12 mouse cellular contexts compared by ENCODE assay signal in genomic region chr1:136055771-136056170, GRCm38 (mm10). TPM values are rescaled to one million over a fixed set of nuclear protein-coding genes. Genes with fewer than 3 reads are reported as not detected.
DNase-seq lines count a peak whose midpoint lies in the region; ATAC-seq and TF ChIP-seq lines count a peak whose summit lies in the region.
"Had no signal": no experiment of that assay in that cellular context is flagged by ENCODE, and none has a peak within 500 bp of the region (broad histone marks: within the 10 kb centered on the region; RNA-seq: fewer than 3 reads in every experiment).

No protein-coding gene starts in this region.

- H3K27me3 ChIP-seq in midbrain, embryonic 12.5 days, result peaks cover 48% of the 10 kb centered on the region
- peaks cover 16% of the 10 kb centered on the region for H3K27me3 ChIP-seq in midbrain, embryonic 15.5 days (replicated peaks)
- peaks cover 6% of the 10 kb centered on the region for H3K27me3 ChIP-seq in hindbrain, embryonic 16.5 days (replicated peaks; ENCODE audit: control insufficient read depth, insufficient read depth, low read length)
- peaks cover 6% of the 10 kb centered on the region for H3K27me3 ChIP-seq in midbrain, embryonic 14.5 days (ENCODE audit: control insufficient read depth, insufficient read depth, low read length)
- peaks cover 12% of the 10 kb centered on the region for H3K27me3 ChIP-seq in lung, postnatal 0 days (replicated peaks; ENCODE audit: insufficient read depth, low read length)

- no peaks in the 10 kb centered on the region for H3K9me3 ChIP-seq in midbrain, embryonic 12.5 days
- no peaks in the 10 kb centered on the region for H3K9me3 ChIP-seq in midbrain, embryonic 15.5 days
- H3K9me3 ChIP-seq in hindbrain, embryonic 16.5 days (ENCODE audit: control insufficient read depth, low read length), result no peaks in the 10 kb centered on the region
- no peaks in the 10 kb centered on the region for H3K9me3 ChIP-seq in midbrain, embryonic 14.5 days (ENCODE audit: control insufficient read depth, low read length)
- H3K9me3 ChIP-seq in lung, postnatal 0 days (ENCODE audit: low read length), result no peaks in the 10 kb centered on the region
- H3K9me3 ChIP-seq: liver, embryonic 15.5 days; megakaryocyte, embryonic 14.5 days had no signal

- peak; percentile 17; the same call in 1 of the 2 replicates for ATAC-seq in midbrain, embryonic 12.5 days (ENCODE audit: low FRiP score, low read depth)
- no peak; the same call in 1 of the 2 replicates for ATAC-seq in midbrain, embryonic 15.5 days (replicated peaks)
- ATAC-seq in hindbrain, embryonic 16.5 days, result peak; percentile 53
- no peak for ATAC-seq in midbrain, embryonic 14.5 days (ENCODE audit: low FRiP score, low TSS enrichment)
- ATAC-seq in lung, postnatal 0 days, result no peak

- 35% methylated on average over 3 of the region's 3 CpGs for WGBS in midbrain, embryonic 12.5 days
- 26% methylated on average over 3 of the region's 3 CpGs for WGBS in midbrain, embryonic 15.5 days
- WGBS in hindbrain, embryonic 16.5 days, result 33% methylated on average over 3 of the region's 3 CpGs
- 30% methylated on average over 3 of the region's 3 CpGs for WGBS in midbrain, embryonic 14.5 days
- WGBS in lung, postnatal 0 days, result 69% methylated on average over 3 of the region's 3 CpGs

- H3K36me3 ChIP-seq in midbrain, embryonic 12.5 days, result no peaks in the 10 kb centered on the region
- H3K36me3 ChIP-seq in midbrain, embryonic 15.5 days (replicated peaks), result no peaks in the 10 kb centered on the region
- no peaks in the 10 kb centered on the region for H3K36me3 ChIP-seq in hindbrain, embryonic 16.5 days (ENCODE audit: control insufficient read depth, insufficient read depth, low read length)
- no peaks in the 10 kb centered on the region for H3K36me3 ChIP-seq in midbrain, embryonic 14.5 days (ENCODE audit: control insufficient read depth, insufficient read depth, low read length)
- H3K36me3 ChIP-seq in lung, postnatal 0 days (ENCODE audit: insufficient read depth, low read length), result no peaks in the 10 kb centered on the region
- H3K36me3 ChIP-seq: liver, embryonic 15.5 days had no signal

- H3K4me2 ChIP-seq in midbrain, embryonic 12.5 days (replicated peaks), result no peak overlapping the region
- H3K4me2 ChIP-seq in midbrain, embryonic 15.5 days, result no peak overlapping the region
- H3K4me2 ChIP-seq in hindbrain, embryonic 16.5 days (ENCODE audit: low read length), result no peak overlapping the region
- H3K4me2 ChIP-seq in midbrain, embryonic 14.5 days (ENCODE audit: low read length), result no peak overlapping the region
- H3K4me2 ChIP-seq in lung, postnatal 0 days (replicated peaks; ENCODE audit: low read depth, low read length), result no peak overlapping the region
- H3K4me2 ChIP-seq: liver, embryonic 15.5 days had no signal

- H3K4me1 ChIP-seq in midbrain, embryonic 12.5 days, result peaks cover 20% of the 10 kb centered on the region
- H3K4me1 ChIP-seq in midbrain, embryonic 15.5 days, result peaks cover 11% of the 10 kb centered on the region
- H3K4me1 ChIP-seq in hindbrain, embryonic 16.5 days (ENCODE audit: control insufficient read depth, insufficient read depth, low read depth, low read length), result peaks cover 18% of the 10 kb centered on the region
- H3K4me1 ChIP-seq in midbrain, embryonic 14.5 days (ENCODE audit: control insufficient read depth, insufficient read depth, low read length), result peaks cover 3% of the 10 kb centered on the region; the same call in 1 of the 2 replicates
- H3K4me1 ChIP-seq in lung, postnatal 0 days (ENCODE audit: insufficient read depth, low read depth, low read length), result no peaks in the 10 kb centered on the region; the same call in 1 of the 2 replicates

- no peak overlapping the region for H3K9ac ChIP-seq in midbrain, embryonic 12.5 days (replicated peaks)
- H3K9ac ChIP-seq in midbrain, embryonic 15.5 days, result no peak overlapping the region
- H3K9ac ChIP-seq in hindbrain, embryonic 16.5 days (ENCODE audit: low read depth, low read length), result no peak overlapping the region
- H3K9ac ChIP-seq in midbrain, embryonic 14.5 days (replicated peaks; ENCODE audit: low read length), result no peak overlapping the region
- H3K9ac ChIP-seq in lung, postnatal 0 days (replicated peaks; ENCODE audit: low read depth), result no peak overlapping the region
- H3K9ac ChIP-seq: liver, embryonic 15.5 days had no signal

- no peak for TF ChIP-seq CTCF in lung, postnatal 0 days (IDR thresholded peaks at IDR 0.05)

- DNase-seq in midbrain, embryonic 14.5 days, result peak; percentile 57
- no peak for DNase-seq in adrenal gland, adult (ENCODE audit: inconsistent age in 2 of 2, low spot score in 1 of 2)
- DNase-seq in lung, postnatal 0 days (ENCODE audit: low spot score), result no peak
- no peak for DNase-seq in kidney, adult 9 months
- DNase-seq: cerebellum, postnatal 36 days had no signal

- H3K27ac ChIP-seq in midbrain, embryonic 12.5 days (replicated peaks), result 0 out of 2 replicates have a peak overlapping the region, but pooled peaks have one; percentile 1
- H3K27ac ChIP-seq in midbrain, embryonic 15.5 days, result no peak overlapping the region
- H3K27ac ChIP-seq in hindbrain, embryonic 16.5 days (ENCODE audit: low read depth, low read length), result 0 out of 2 replicates have a peak overlapping the region, but pooled peaks have one; percentile 29
- no peak overlapping the region for H3K27ac ChIP-seq in midbrain, embryonic 14.5 days (replicated peaks; ENCODE audit: low read depth, low read length)
- no peak overlapping the region for H3K27ac ChIP-seq in lung, postnatal 0 days (ENCODE audit: low read length)
- H3K27ac ChIP-seq: liver, embryonic 15.5 days had no signal

- H3K4me3 ChIP-seq in midbrain, embryonic 12.5 days, result no peak overlapping the region
- no peak overlapping the region for H3K4me3 ChIP-seq in midbrain, embryonic 15.5 days
- H3K4me3 ChIP-seq in hindbrain, embryonic 16.5 days (ENCODE audit: low read length), result no peak overlapping the region
- no peak overlapping the region for H3K4me3 ChIP-seq in midbrain, embryonic 14.5 days (replicated peaks; ENCODE audit: low read depth, low read length)
- H3K4me3 ChIP-seq in lung, postnatal 0 days (ENCODE audit: low read depth, low read length), result no peak overlapping the region
- H3K4me3 ChIP-seq: liver, embryonic 15.5 days; megakaryocyte, embryonic 14.5 days had no signal

- TF ChIP-seq EP300 in lung, postnatal 0 days (IDR thresholded peaks at IDR 0.05), result no peak

RNA-seq across cellular contexts. Expression of gene Cacna1s, which starts 3.2 kb away (rescaled TPM):
- polyA plus RNA-seq in midbrain, embryonic 12.5 days (2016; fragmentation: Nextera tagmentation; extraction: Ambion mirVana), result 0.09 and 0.26 TPM in 2 replicates
- polyA plus RNA-seq in midbrain, embryonic 15.5 days (2015; fragmentation: Nextera tagmentation; extraction: Ambion mirVana), result 0.12 and 0.17 TPM in 2 replicates
- 0.45 and 0.66 TPM in 2 replicates for polyA plus RNA-seq in hindbrain, embryonic 16.5 days (2015; fragmentation: Nextera tagmentation; extraction: Ambion mirVana)
- not detected in 2 replicates for polyA plus RNA-seq in midbrain, embryonic 14.5 days (2014; fragmentation: Nextera tagmentation; extraction: Ambion mirVana)
- 0.82 and 1.6 TPM in 2 replicates for polyA plus RNA-seq in lung, postnatal 0 days (2015; fragmentation: Nextera tagmentation; extraction: Ambion mirVana)
- polyA plus RNA-seq: stomach, embryonic 14.5 days had no signal

RNA-seq across cellular contexts. Expression of gene Ascl5, which starts 5.2 kb away (rescaled TPM):
- not detected in 2 replicates for polyA plus RNA-seq in midbrain, embryonic 12.5 days (2016; fragmentation: Nextera tagmentation; extraction: Ambion mirVana)
- not detected in 2 replicates for polyA plus RNA-seq in midbrain, embryonic 15.5 days (2015; fragmentation: Nextera tagmentation; extraction: Ambion mirVana)
- not detected in 2 replicates for polyA plus RNA-seq in hindbrain, embryonic 16.5 days (2015; fragmentation: Nextera tagmentation; extraction: Ambion mirVana)
- not detected in 2 replicates for polyA plus RNA-seq in midbrain, embryonic 14.5 days (2014; fragmentation: Nextera tagmentation; extraction: Ambion mirVana)
- polyA plus RNA-seq in lung, postnatal 0 days (2015; fragmentation: Nextera tagmentation; extraction: Ambion mirVana), result not detected in 2 replicates
- polyA plus RNA-seq: large intestine, adult 2 months; liver, embryonic 15.5 days had no signal

RNA-seq across cellular contexts. Expression of gene Tmem9, which starts 47.8 kb away (rescaled TPM):
- 129 and 138 TPM in 2 replicates for polyA plus RNA-seq in midbrain, embryonic 12.5 days (2016; fragmentation: Nextera tagmentation; extraction: Ambion mirVana)
- 150 and 154 TPM in 2 replicates for polyA plus RNA-seq in midbrain, embryonic 15.5 days (2015; fragmentation: Nextera tagmentation; extraction: Ambion mirVana)
- 188 and 207 TPM in 2 replicates for polyA plus RNA-seq in hindbrain, embryonic 16.5 days (2015; fragmentation: Nextera tagmentation; extraction: Ambion mirVana)
- polyA plus RNA-seq in midbrain, embryonic 14.5 days (2014; fragmentation: Nextera tagmentation; extraction: Ambion mirVana), result 90.4 and 140 TPM in 2 replicates
- 99.1 and 106 TPM in 2 replicates for polyA plus RNA-seq in lung, postnatal 0 days (2015; fragmentation: Nextera tagmentation; extraction: Ambion mirVana)

RNA-seq across cellular contexts. Expression of gene Igfn1, which starts 49.6 kb away (rescaled TPM):
- polyA plus RNA-seq in midbrain, embryonic 12.5 days (2016; fragmentation: Nextera tagmentation; extraction: Ambion mirVana), result not detected in 2 replicates
- polyA plus RNA-seq in midbrain, embryonic 15.5 days (2015; fragmentation: Nextera tagmentation; extraction: Ambion mirVana), result not detected in 2 replicates
- polyA plus RNA-seq in hindbrain, embryonic 16.5 days (2015; fragmentation: Nextera tagmentation; extraction: Ambion mirVana), result 0.05 TPM in 1 of 2 replicates, not detected in the other
- polyA plus RNA-seq in midbrain, embryonic 14.5 days (2014; fragmentation: Nextera tagmentation; extraction: Ambion mirVana), result not detected in 2 replicates
- not detected in 2 replicates for polyA plus RNA-seq in lung, postnatal 0 days (2015; fragmentation: Nextera tagmentation; extraction: Ambion mirVana)
- polyA plus RNA-seq: large intestine, adult 2 months; liver, embryonic 15.5 days had no signal

Comparison
In these comparisons a context has a peak if more than half of its experiments do, and no peak if none do; other contexts are left out.
1. ATAC-seq: peak in midbrain, embryonic 12.5 days (single experiment) and hindbrain, embryonic 16.5 days (single experiment); none in midbrain, embryonic 15.5 days (single experiment), midbrain, embryonic 14.5 days (single experiment) and lung, postnatal 0 days (single experiment).
2. H3K27ac ChIP-seq: peak in midbrain, embryonic 12.5 days (single experiment) and hindbrain, embryonic 16.5 days (single experiment); none in midbrain, embryonic 15.5 days (single experiment), midbrain, embryonic 14.5 days (single experiment) and lung, postnatal 0 days (single experiment).